Mouse (Mus musculus) embryo, embryonic 11 days (tissue): ENCODE results near the gene Vps9d1.
A peak's percentile ranks its signal among the peaks of the same experiment; 100 is the strongest.
"Not testable (repeated sequence)": the region's sequence is repeated elsewhere in the genome, so short reads cannot be mapped to it uniquely, and the experiment has no call there.

Experiments used
- DNase-seq: peaks from one replicate; pipeline ENCODE4 v3.0.0-alpha.2; 2015

Gene Vps9d1

DNA sequence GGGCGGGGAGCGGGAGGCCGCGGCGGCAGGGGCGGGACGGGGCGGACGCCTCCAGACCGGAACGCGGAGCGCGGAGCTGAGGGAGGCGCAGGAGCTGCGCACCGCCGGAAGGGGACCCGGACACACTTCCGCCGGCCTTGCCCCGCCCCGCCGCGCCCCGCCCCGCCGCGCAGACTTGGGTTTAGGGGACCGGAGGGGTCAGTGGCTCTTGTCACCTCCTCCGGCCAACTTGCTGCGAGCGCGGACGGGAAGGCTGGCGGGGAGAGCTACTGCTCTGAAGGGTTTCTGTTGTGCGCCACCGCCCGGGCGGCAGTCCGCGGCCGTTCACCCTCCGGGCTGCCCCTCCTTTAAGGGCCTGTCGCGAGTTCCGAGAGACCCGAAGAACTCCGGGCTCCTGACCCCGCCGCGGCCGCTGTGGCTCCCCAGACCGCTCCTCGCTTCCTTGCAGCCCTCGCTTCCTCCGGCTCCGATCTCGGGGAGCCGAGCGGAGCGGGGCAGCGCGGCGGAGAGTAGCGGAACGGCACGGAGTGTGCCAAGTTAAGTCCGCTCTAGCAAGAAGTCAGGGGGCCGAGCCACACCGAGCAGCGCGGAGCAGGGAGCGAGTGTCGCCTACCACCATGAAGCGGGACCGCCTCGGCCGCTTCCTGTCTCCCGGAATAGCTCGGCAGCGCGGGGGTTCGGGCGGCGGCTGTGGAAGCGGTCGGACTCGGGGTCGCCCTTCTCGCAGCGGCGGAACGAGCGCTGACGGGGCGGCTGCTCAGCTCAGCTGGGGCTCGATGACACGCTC lies at the start of gene Vps9d1, which contains the start of gene Zfp276:
Gene Vps9d1 (minus strand): TSS at position 250 of the 787 bp plus-strand sequence.
Gene Zfp276 (plus strand): TSS at position 97 of the 787 bp plus-strand sequence.
- peak; percentile 92 for DNase-seq

DNA sequence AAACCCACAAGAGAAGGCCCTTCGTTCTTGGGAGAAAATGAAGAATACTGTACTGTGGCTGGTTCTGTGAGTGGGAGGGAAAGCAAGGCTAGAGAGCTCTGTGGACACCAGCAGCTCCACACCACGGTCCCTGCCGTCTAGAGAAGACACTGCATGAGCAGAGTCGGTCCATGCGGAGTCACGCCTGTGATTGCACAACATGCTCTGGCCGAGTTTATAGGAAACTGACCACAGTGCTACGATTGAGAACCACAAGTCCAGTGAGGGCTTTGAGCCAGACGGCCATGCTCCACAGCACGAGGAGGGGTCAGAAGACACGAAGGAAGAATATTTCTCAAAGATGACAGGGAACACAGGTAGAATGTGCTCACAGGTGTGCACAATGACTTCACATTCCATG lies 44.2 kb upstream of the Vps9d1 start:
- no peak for DNase-seq

DNA sequence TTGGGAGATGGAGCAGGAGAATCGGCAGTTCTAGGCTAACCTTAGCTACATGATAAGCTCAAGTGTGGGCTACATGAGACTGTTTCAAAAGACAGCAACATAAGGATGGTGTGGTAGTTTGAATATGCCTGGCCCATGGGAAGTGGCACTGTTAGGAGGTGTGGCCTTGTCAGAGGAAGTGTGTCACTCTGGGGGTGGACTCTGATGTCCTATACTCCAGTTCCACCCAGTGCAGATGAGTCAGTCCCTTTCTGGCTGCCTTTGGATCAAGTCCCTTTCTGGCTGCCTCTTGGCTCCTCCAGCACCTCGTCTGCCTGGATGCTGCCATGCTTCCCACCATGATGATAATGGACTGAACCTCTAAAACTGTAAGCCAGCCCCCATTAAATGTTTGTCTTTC lies 38.6 kb upstream of the Vps9d1 start:
- DNase-seq, result no peak

DNA sequence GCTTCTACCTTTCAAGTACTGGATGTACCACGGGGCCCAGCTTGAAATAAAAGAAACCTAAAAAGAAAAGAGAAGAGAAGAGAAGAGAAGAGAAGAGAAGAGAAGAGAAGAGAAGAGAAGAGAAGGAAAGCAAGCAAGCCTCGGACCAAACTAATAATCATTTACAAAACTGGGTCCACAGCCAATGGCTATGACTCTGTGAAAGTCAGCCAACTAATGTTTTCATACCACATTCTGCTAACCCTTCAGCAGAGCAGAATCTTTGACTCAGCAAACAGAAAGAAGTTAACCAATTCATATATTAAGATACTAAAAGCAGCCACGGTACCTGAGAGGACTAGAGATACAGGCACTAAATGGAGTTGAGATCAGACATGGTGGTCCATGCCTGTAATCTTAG lies 38.1 kb upstream of the Vps9d1 start:
- DNase-seq, result no peak

DNA sequence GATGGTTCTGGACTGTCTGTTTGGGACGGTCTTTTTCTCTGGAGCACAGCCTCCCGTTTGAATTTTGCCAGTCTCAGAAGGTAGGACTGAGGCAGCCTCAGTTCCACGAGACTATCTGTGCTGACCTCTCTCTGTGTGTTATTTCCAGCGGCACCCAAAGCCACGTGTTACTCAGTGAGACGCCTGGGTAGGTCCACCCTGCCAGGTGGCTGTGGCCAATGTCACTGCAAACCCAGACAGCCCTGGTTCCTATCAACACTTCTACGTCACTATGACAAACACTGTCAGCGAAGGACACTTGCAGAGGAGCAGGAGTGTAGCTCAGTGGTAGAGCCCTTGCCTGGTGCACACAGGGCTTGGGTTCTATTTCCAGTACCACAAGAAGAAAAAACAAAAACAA lies 37.6 kb upstream of the Vps9d1 start:
- DNase-seq, result no peak

DNA sequence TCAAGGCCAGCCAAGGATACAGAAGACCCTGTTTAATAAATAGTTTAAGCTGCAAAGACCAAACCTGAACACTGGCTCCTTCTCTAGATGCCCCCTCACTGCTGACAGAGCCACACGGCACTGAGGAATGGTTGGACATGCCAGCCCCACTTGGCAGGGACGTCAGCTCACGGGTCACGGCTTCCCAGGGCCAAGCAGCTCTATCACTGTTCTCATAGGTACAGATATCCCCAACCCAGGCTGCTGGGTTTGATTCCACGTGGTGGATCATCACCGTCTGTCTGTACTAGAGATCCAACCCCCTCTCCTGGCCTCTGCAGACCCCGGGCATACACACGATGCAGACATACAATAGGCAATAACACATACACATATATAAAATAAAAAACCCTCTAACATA lies 36.5 kb upstream of the Vps9d1 start:
- no peak for DNase-seq

DNA sequence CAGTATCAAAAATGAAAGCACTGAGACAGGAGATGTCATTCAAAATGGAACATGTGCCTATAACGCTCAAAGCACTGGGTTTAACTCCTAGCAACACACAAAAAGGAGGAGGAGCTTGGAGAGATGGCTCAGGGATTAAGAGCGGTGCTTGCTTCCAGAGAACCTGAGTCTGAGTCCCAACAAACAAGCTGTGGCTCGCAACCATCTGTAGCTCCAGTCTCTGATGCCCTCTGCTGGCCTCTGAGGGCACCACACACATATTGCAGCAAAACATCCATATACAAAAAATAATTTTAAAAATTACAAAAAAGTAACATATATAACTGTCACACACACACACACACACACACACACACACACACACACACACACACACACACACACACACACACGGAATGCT lies 36.0 kb upstream of the Vps9d1 start:
- peak; percentile 31 for DNase-seq

DNA sequence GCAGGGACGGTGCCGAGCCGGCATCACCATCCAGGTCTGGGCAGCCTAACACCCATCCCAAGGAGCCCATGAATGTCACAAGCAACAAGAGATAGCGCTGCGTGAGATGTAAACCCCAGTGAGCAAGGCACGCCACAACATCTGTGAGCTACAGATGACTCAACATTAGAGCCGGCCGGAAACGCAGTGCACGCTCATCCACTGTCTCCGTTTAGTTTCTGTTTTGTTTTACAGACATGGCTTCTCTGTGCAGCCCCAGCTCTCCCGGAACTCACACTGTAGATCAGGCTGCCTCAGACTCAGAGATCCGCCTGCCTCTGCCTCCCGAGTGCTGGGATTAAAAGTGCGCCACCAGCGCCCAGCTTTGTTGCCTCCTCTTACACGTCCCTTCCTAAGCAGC lies 33.2 kb upstream of the Vps9d1 start:
- no peak for DNase-seq

DNA sequence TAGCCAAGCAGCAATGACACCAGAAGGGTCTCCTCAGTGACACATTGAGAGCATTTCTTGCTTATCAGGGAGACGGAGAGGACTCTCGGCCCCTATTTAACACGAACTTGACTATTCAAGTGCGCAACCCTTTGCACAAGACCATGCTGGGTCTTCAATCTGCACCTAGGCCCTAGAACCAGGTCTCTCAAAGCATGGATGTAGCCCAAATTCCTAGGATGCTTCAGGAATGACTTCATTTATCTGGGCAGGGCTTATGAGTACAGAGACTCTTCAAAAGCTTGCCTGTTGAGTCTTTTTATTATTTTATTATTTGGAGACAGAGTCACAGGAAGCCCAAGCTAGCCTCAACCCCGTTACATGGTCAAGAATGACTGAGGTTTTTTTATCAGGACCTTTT lies 30.3 kb upstream of the Vps9d1 start:
- DNase-seq, result no peak

DNA sequence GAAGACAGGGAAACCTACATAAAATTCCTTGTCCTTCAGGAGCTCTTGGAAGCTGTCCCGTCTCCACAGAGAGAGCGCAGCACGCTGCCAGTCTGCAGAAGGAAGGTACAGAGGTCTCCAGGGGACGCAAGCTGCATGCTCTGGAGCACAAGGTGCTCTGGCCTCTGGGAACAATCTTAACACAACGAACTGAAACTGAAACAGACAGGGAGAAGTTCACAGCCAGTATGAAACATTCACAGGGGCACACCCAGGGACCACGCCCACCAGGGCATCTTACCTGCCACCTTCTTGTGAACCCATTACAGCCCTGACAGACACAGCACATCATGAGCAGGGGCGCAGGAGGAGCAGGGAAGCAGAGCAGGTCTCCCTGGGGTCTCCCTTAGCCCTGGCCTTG lies 29.8 kb upstream of the Vps9d1 start:
- DNase-seq, result no peak

DNA sequence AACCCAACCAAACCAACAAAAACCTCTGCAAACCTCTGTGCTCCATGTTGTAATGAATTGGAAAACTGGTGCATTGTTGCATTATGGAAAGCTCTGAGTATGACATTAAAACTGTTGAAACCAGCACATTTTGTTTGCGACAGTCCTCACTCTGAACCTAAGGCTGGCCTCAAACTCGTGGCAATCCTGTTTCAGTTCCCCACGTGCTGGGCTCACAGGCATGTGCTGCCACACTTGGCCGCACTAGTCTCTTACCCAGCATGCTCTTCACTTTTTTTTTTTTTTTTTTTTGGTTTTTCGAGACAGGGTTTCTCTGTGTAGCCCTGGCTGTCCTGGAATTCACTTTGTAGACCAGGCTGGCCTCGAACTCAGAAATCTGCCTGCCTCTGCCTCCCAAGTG lies 28.8 kb upstream of the Vps9d1 start:
- DNase-seq, result not testable (repeated sequence)

DNA sequence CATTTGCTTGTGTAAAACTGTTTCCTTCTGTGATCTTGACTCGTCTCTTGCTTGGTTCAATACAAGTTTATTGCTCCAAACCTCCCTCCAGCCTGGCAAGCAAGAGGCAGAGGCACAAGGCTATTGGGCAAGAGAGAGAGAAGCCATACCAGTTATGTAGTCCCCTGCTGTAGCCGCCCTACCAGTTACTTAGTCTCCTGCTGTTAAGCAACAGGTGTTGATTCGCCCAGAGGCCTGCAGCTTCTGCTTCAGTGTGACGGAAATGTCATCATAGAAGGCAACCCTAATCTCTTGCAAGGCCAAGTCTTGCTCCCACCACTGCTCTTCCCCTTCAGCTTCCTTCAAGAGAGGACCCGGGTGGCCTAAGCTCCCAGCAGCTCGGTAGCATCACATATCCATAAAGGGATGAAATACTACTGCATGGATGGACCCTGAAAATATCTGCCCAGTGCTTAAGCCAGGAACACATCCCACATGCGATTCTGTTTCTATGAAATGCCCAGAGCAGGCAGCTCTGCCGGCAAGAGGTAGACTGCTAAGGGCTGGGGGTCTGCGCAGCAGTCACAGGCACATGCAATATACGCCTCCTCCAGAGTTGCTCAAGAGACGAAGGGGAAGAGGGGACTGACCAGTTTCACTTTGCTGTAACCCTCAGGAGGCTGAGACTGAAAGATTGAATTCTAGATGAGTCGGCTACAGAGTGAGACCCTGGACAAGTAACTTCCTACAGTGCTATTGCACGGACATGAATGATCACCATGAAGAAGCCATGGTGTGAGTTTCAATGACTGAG lies 26.4 kb upstream of the Vps9d1 start:
- DNase-seq, result no peak

DNA sequence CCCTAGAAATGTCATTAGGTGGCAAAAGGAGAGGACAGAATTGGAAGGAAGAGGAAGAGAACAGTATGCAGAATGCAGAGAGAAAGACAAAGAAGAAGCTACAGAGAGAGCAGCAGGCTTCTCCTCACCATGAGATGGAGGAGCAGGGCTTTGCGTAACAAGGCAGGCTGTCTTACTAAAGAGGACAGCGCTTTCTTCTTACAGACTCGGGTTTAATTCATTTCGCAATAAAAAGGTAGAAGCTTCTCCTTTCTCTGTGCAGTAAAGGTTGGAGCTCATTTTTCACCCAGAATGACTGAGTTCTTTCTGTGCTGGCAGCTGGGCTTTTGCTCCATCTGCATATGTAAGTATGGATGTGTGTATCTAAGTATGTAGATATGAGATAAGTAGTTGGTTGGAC lies 25.7 kb upstream of the Vps9d1 start:
- DNase-seq, result no peak

DNA sequence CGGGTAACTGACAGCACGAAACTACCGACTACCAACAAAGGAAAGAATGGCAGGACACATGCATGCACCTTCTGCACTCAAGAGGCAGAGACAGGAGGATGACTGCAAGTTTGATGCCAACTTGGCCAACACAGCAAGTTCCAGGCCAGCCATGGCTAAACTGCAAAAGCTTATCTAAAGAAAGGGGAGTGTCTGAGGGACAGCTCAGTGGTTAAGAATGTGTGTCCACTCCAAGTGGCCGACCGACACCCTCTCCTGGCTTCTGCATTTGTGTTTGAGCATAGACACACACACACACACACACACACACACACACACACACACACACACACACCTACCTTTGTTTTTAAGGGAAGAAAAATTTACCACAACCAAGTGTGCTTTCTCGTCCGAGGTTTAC lies 24.3 kb upstream of the Vps9d1 start:
- no peak for DNase-seq

DNA sequence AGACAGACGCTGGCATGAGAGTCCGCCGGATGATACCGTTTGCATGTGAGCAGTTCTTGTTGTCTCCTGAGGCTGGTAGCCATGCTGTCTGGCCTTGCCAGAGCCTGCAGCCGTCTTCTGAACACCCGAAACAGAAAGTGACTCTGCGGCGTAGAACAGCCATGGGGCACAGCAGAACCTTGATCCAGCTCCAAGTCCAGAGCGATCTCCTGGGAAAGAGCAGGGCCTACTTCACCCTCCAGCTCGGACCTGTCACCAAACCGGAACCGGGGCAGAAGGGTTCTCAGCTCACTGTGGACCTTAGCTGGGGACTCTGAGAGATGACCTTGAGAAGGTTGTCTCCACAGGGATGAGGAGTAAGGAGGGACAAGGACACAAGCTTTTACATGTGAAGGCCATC lies 20.9 kb upstream of the Vps9d1 start:
- DNase-seq, result no peak

DNA sequence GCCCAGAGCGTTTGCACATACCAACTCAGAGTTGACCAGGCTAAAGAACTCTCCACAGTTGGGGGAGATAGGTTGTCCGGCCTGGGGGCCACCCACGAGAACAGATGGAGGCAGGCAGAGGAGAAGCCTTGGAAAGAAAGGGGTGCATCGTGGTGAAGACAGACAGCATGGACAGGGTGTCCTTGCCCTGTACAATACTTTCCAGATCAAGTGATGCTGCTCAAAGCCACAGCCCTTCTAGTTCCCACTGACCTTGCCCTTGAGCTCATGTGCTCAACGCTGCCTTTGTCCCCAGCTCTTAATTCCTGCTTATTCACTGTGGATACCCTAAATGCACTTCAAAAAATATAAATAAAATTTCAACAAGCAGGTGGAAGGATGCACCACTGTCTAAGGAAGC lies 20.3 kb upstream of the Vps9d1 start:
- DNase-seq, result no peak

DNA sequence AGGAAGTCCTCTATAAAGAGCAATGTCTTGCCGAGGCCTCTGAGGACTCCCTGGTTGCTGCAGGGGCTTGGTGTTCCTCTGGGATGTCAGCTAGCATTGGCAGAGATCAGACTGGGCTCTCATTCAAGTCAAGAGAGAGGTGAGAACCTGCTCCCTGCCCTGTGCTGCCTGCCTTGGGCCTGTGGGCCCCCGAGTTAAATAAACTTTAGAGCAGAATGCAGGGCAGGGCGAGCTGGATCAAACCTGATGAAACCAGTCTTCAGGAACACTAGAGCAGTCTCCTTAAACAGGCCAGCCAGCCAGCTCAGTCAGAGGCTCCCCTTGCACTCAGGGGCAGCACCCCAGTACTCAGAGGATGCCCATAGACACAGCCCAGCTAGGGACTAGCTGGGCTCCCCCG lies 17.8 kb upstream of the Vps9d1 start:
- DNase-seq, result no peak

DNA sequence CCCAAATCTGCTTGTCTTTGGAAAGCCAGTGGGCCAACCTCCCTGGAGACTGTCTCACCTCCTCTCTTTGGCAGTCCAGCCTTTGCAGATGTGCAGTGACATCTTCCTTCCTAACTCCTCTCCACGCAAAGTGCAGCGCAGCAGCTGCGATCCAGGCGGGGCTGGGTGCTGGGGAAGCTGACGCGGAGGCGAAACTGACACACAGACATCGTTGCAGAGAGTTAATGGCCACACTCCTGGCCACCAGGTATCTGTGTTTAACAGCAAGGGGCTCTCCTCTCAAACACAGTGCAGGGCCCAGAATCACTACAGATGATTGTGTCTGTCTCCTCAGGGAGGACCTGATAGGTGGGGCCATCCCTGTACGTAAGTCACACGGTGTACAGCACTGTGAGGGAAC lies 17.0 kb upstream of the Vps9d1 start:
- DNase-seq, result no peak

DNA sequence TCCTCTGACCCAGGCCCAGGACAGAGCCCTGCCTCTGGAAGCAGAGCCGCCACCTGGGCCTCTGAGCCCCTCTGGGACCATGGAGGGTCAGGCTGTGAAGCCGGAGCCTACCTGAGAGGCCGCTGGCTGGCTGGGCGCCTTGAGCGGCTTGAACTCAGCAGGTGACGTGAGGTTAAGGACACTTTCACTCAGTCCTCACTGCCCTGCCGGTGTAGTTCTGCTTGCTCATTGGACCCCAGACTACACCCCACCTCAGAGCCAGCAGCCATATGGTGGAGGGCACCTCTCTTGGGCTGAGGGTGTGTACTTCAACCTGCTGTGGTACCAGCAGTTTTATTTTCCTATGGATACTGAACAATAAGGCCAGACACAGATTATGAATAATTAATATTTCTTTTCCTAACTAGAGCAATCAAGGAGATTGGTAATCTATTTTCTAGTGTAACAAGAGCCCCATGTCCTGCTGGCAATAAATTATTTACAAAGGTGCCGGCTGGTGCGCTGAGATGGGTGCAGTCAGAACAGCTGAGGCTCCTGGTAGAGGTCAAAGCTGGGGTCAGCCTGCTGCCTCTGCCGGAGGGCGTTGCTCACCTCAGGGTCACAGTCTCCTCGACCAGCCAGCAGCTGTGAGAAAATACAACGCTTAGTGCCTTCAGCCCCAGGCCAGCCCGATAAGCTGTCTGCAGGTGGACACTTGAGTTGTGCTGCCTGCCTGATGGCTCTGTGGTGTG lies 13.9 kb upstream of the Vps9d1 start:
- peak; percentile 43 for DNase-seq

DNA sequence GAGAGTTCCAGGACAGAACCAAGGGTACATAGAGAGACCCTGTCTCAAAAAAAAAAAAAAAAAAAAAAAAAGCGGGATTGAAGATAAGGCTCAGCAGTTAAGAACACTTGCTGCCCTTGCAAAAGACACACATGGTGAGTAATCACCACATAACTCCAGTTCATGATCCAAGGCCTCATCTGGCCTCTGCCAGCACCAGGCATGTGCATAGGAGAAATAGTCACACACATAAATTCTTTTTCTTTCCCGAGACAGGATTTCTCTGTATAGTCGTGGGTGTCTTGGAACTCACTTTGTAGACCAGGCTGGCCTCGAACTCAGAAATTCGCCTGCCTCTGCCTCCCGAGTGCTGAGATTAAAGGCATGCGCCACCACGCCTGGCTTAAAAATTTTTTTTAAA lies 3.4 kb upstream of the Vps9d1 start:
- not testable (repeated sequence) for DNase-seq

DNA sequence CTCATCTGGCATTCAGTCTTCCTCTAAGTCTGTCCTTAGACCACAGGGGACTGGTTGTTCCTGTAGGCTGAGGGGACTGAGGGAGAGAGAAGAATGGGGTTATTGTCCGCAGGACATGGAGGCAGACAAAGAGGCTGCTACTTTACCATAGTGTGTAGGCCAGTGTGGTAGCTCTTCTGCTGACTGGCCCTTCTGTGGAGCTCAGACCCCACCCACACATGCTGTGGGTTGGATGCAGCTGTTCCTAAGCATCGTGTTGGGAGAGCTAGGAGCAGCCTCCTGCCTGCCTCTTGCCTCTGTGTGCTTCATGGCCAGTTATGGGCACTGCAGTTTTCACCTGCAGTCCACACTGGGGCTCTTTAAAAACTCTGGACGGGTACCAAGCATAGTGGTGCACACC lies 3.0 kb upstream of the Vps9d1 start:
- DNase-seq, result no peak

DNA sequence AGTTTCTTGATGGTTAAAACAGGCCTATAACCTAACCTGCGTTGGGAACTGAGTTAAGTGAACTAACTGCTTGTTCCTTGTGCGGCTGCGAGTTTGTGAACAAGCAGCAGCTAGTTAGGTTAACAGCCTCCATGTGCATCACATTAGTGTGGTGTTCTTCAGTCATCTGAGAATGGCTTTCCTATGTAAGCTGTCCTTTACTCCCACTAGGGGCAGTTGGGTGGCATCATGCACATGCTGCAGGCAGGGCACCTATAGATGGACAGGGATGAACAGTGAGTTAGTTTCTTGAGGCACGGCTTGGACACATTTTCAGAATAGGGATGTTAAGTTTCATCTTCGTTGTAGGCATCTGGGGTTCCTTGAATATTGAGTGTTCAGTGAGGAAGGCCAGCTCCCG lies 1.0 kb upstream of the Vps9d1 start:
- no peak for DNase-seq

DNA sequence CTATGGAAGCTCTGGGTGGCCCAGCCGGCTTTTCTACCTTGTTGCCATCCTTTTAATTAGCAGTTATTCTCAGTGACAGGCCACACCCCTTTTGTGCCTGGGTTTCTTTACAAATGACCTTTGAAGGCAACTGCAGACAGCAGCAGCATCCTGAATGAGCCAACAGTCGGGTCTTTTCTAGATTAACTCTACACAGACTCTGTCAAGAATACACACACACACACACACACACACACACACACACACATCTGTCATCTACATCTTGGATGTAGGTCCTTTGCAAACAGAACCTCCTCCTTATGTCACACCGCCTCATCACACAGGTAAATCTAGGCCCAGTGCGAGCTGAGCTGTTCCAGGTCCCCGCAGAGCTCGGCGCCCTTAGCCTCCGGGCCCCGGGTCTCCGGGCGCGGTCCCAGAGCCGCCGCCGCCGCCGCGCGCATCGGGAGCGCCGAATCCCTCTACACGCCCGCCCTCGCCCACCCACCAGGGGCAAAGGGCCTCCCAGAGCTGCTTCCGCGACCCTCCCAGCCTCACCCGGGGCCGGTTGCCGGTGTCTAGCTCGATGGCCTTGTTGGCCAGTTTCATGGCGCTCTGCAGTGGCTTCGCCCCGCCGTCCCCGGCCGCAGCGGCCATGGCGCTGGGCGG lies 573 bp downstream of the Vps9d1 start:
- peak; percentile 33 for DNase-seq
